ENCODE assay signal across 9 mouse cellular contexts in genomic region chr8:125090889-125091740, GRCm38 (mm10). TPM values are rescaled to one million over a fixed set of nuclear protein-coding genes. Genes with fewer than 3 reads are reported as not detected.
DNase-seq lines count a peak whose midpoint lies in the region; ATAC-seq lines count a peak whose summit lies in the region.
"Had no signal": no experiment of that assay in that cellular context is flagged by ENCODE, and none has a peak within 500 bp of the region (broad histone marks: within the 10 kb centered on the region; RNA-seq: fewer than 3 reads in every experiment).

No protein-coding gene starts in this region.

- H3K9me3 ChIP-seq in intestine, embryonic 15.5 days = no peaks in the 10 kb centered on the region
- H3K9me3 ChIP-seq in limb, embryonic 13.5 days = no peaks in the 10 kb centered on the region

- no peaks in the 10 kb centered on the region for H3K4me1 ChIP-seq in intestine, embryonic 15.5 days (replicated peaks)
- H3K4me1 ChIP-seq in limb, embryonic 13.5 days = peaks cover 8% of the 10 kb centered on the region; the same call in 1 of the 2 replicates

- no peak overlapping the region for H3K27ac ChIP-seq in intestine, embryonic 15.5 days
- no peak overlapping the region for H3K27ac ChIP-seq in limb, embryonic 13.5 days

- no peaks in the 10 kb centered on the region for H3K36me3 ChIP-seq in intestine, embryonic 15.5 days
- H3K36me3 ChIP-seq in limb, embryonic 13.5 days = no peaks in the 10 kb centered on the region

- 63% methylated on average over 21 of the region's 21 CpGs for WGBS in intestine, embryonic 15.5 days
- WGBS in limb, embryonic 13.5 days = 66% methylated on average over 21 of the region's 21 CpGs

- H3K27me3 ChIP-seq in intestine, embryonic 15.5 days (replicated peaks) = no peaks in the 10 kb centered on the region
- H3K27me3 ChIP-seq in limb, embryonic 13.5 days = peaks cover 6% of the 10 kb centered on the region; the same call in 1 of the 2 replicates

- peak overlapping the region; percentile 38 for H3K4me2 ChIP-seq in intestine, embryonic 15.5 days (replicated peaks)
- H3K4me2 ChIP-seq in limb, embryonic 13.5 days (replicated peaks) = no peak overlapping the region; the same call in 1 of the 2 replicates

- peak; percentile 67 for ATAC-seq in intestine, embryonic 15.5 days
- ATAC-seq in limb, embryonic 13.5 days (ENCODE audit: low FRiP score, low read depth) = peak; percentile 80
- ATAC-seq: Patski had no signal

- H3K9ac ChIP-seq in intestine, embryonic 15.5 days = no peak overlapping the region
- no peak overlapping the region for H3K9ac ChIP-seq in limb, embryonic 13.5 days

- DNase-seq in right cerebral cortex, adult 18-20 months = peak; percentile 28
- no peak for DNase-seq in right cerebral cortex, postnatal 36 days (ENCODE audit: low spot score in 2 of 2)
- DNase-seq in gastrocnemius, adult 8-10 months (ENCODE audit: low spot score in 2 of 2) = peak; percentile 31 to 61
- peak; percentile 60 for DNase-seq in testis, postnatal 10 days (ENCODE audit: low spot score)
- no peak for DNase-seq in c-Kit-positive CD71-positive TER-119-positive erythroid progenitor cells, embryonic 14.5 days (ENCODE audit: low spot score)
- DNase-seq in MN1 (ENCODE audit: low spot score) = no peak

- H3K4me3 ChIP-seq in intestine, embryonic 15.5 days (replicated peaks) = no peak overlapping the region
- no peak overlapping the region for H3K4me3 ChIP-seq in limb, embryonic 13.5 days

RNA-seq across cellular contexts. Expression of gene Disc1, which starts 37.1 kb away (rescaled TPM):
- total RNA-seq in gastrocnemius, adult 8-10 months (2022) = 1 to 10 TPM in 3 of 4 experiments, under 1 TPM in 1; 0.73 to 1.3 (median 1.2) TPM
- 1.6 and 1.9 TPM in 2 replicates for polyA plus RNA-seq in intestine, embryonic 15.5 days (2015; fragmentation: Nextera tagmentation; extraction: Ambion mirVana)
- polyA plus RNA-seq in limb, embryonic 13.5 days (2015; fragmentation: Nextera tagmentation; extraction: Ambion mirVana) = 2.0 and 2.9 TPM in 2 replicates

Comparison
In these comparisons a context has a peak if more than half of its experiments do, and no peak if none do; other contexts are left out.
1. DNase-seq: peak in right cerebral cortex, adult 18-20 months (single experiment), gastrocnemius, adult 8-10 months (2 of 2) and testis, postnatal 10 days (single experiment); none in right cerebral cortex, postnatal 36 days (0 of 2), c-Kit-positive CD71-positive TER-119-positive erythroid progenitor cells, embryonic 14.5 days (single experiment) and MN1 (single experiment).